Mouse (Mus musculus) CH12.LX (cell line): Measurements from ENCODE around the gene Dhx32. TPM values are rescaled to one million over a fixed set of nuclear protein-coding genes. Genes with fewer than 3 reads are reported as not detected.

Experiments
- DNase-seq: peaks from one replicate; pipeline ENCODE4 v3.0.0-alpha.2; 2013; ENCODE audit errors: extremely low read depth
- H3K27ac ChIP-seq: 2 replicates; pipeline ENCODE4 v1.5.1; 2012; ENCODE audit warnings: low read depth, mild to moderate bottlenecking, control low read depth, moderate library complexity; ENCODE audit not compliant: insufficient read depth
- H3K27me3 ChIP-seq: replicated peaks from 2 replicates; pipeline ENCODE3; 2012; ENCODE audit warnings: inconsistent platforms
- H3K36me3 ChIP-seq, 2 experiments: replicated peaks in 1 of 2; 2 replicates each; pipeline versions ENCODE3 to v1.6.1; 2012; ENCODE audit warnings: inconsistent platforms in 1 of 2, low read length in 1 of 2, mild to moderate bottlenecking in 1 of 2, mixed read lengths in 1 of 2, moderate library complexity in 1 of 2; ENCODE audit not compliant: control insufficient read depth in 1 of 2, insufficient read depth in 1 of 2
- H3K4me1 ChIP-seq, 2 experiments: 2 replicates each; pipeline ENCODE4 v1.6.1; 2012; ENCODE audit warnings: inconsistent platforms in 1 of 2, moderate library complexity in 1 of 2; ENCODE audit not compliant: insufficient read depth in 2 of 2, control insufficient read depth in 1 of 2
- H3K4me2 ChIP-seq: 2 replicates; pipeline ENCODE4 v1.6.1; 2012; ENCODE audit warnings: low read depth, mild to moderate bottlenecking, control low read depth; ENCODE audit not compliant: poor library complexity, insufficient read depth, severe bottlenecking
- H3K4me3 ChIP-seq, 3 experiments: fragments of 150-350 bp in 1 of 3; sonication (generic) in 1 of 3; replicated peaks in 1 of 3; 2 replicates each; pipeline versions ENCODE3 to v1.5.1; 2011 to 2012; ENCODE audit warnings: low read depth in 2 of 3, low read length in 2 of 3, mild to moderate bottlenecking in 2 of 3, moderate library complexity in 2 of 3, control low read depth in 1 of 3, improper control_type of control experiment in 1 of 3, inconsistent platforms in 1 of 3, mixed read lengths in 1 of 3; ENCODE audit not compliant: poor library complexity in 1 of 3
- H3K79me2 ChIP-seq: replicated peaks from 2 replicates; pipeline ENCODE4 v1.6.1; 2012; ENCODE audit warnings: mild to moderate bottlenecking, moderate library complexity; ENCODE audit not compliant: control insufficient read depth, poor library complexity, insufficient read depth, severe bottlenecking; ENCODE audit errors: extremely low read depth
- H3K9ac ChIP-seq: 2 replicates; pipeline ENCODE4 v1.6.1; 2012; ENCODE audit warnings: low read depth, mild to moderate bottlenecking, control low read depth, moderate library complexity; ENCODE audit not compliant: insufficient read depth
- H3K9me3 ChIP-seq: replicated peaks from 2 replicates; pipeline ENCODE3; 2012; ENCODE audit warnings: low read length, inconsistent platforms, mixed read lengths
- BHLHE40 ChIP-seq: IDR thresholded peaks from 2 replicates; pipeline ENCODE4 v1.6.1; 2011; ENCODE audit warnings: mild to moderate bottlenecking, low read depth, low read length, improper control_type of control experiment
- CHD1 ChIP-seq: IDR thresholded peaks from 2 replicates; pipeline ENCODE4 v1.6.1; 2012; ENCODE audit warnings: low read depth, low read length, improper control_type of control experiment, inconsistent platforms
- CHD2 ChIP-seq: IDR thresholded peaks from 2 replicates; pipeline ENCODE4 v1.6.1; 2011; ENCODE audit warnings: low read length, improper control_type of control experiment
- CTCF ChIP-seq, 2 experiments: IDR thresholded peaks in 1 of 2; conservative IDR thresholded peaks in 1 of 2; 2 replicates each; pipeline ENCODE4 v1.5.1; 2011 to 2012; ENCODE audit warnings: low read depth in 2 of 2, low read length in 2 of 2, improper control_type of control experiment in 1 of 2, inconsistent platforms in 1 of 2, mild to moderate bottlenecking in 1 of 2, moderate library complexity in 1 of 2
- E2F4 ChIP-seq: IDR thresholded peaks from 2 replicates; pipeline ENCODE4 v1.6.1; 2011; ENCODE audit warnings: low read depth, low read length, improper control_type of control experiment; ENCODE audit not compliant: insufficient replicate concordance
- ELF1 ChIP-seq: IDR thresholded peaks from 2 replicates; pipeline ENCODE4 v1.6.1; 2014; ENCODE audit warnings: low read depth, mild to moderate bottlenecking, inconsistent platforms, low read length, improper control_type of control experiment
- EP300 ChIP-seq: IDR thresholded peaks from 2 replicates; pipeline ENCODE4 v1.6.1; 2011; ENCODE audit warnings: low read length, improper control_type of control experiment
- ETS1 ChIP-seq: conservative IDR thresholded peaks from 2 replicates; pipeline ENCODE4 v1.6.1; 2012; ENCODE audit warnings: low read depth, mild to moderate bottlenecking, inconsistent platforms, low read length, improper control_type of control experiment, moderate library complexity
- GABPA ChIP-seq: IDR thresholded peaks from 2 replicates; pipeline ENCODE4 v1.6.1; 2012; ENCODE audit warnings: low read depth, low read length, improper control_type of control experiment, inconsistent platforms; ENCODE audit not compliant: insufficient replicate concordance
- HCFC1 ChIP-seq: IDR thresholded peaks from 2 replicates; pipeline ENCODE4 v1.6.1; 2012; ENCODE audit warnings: low read depth, mild to moderate bottlenecking, inconsistent platforms, low read length, improper control_type of control experiment
- IRF4 ChIP-seq: IDR thresholded peaks from 2 replicates; pipeline ENCODE4 v1.6.1; 2014; ENCODE audit warnings: low read depth, mild to moderate bottlenecking, inconsistent platforms, low read length, improper control_type of control experiment
- JUN ChIP-seq: IDR thresholded peaks from 2 replicates; pipeline ENCODE4 v1.6.1; 2011; ENCODE audit warnings: low read depth, mild to moderate bottlenecking, low read length, improper control_type of control experiment, moderate library complexity; ENCODE audit not compliant: insufficient read depth
- JUND ChIP-seq: conservative IDR thresholded peaks from 2 replicates; pipeline ENCODE4 v1.6.1; 2011; ENCODE audit warnings: low read depth, low read length, improper control_type of control experiment
- KAT2A ChIP-seq: IDR thresholded peaks from 2 replicates; pipeline ENCODE4 v1.6.1; 2012; ENCODE audit warnings: low read length, improper control_type of control experiment, inconsistent platforms; ENCODE audit not compliant: insufficient replicate concordance
- MAFK ChIP-seq: IDR thresholded peaks from 2 replicates; pipeline ENCODE4 v1.6.1; 2011; ENCODE audit warnings: low read length, improper control_type of control experiment; ENCODE audit not compliant: insufficient replicate concordance
- MAX ChIP-seq: IDR thresholded peaks from 2 replicates; pipeline ENCODE4 v1.6.1; 2011; ENCODE audit warnings: low read length, improper control_type of control experiment
- MAZ ChIP-seq: IDR thresholded peaks from 2 replicates; pipeline ENCODE4 v1.6.1; 2012; ENCODE audit warnings: low read depth, mild to moderate bottlenecking, inconsistent platforms, low read length, improper control_type of control experiment, moderate library complexity
- MEF2A ChIP-seq: IDR thresholded peaks from 2 replicates; pipeline ENCODE4 v1.6.1; 2014; ENCODE audit warnings: low read depth, mild to moderate bottlenecking, inconsistent platforms, low read length, improper control_type of control experiment, borderline replicate concordance
- MXI1 ChIP-seq: IDR thresholded peaks from 2 replicates; pipeline ENCODE4 v1.6.1; 2011; ENCODE audit warnings: mild to moderate bottlenecking, low read depth, low read length, improper control_type of control experiment
- MYC ChIP-seq: IDR thresholded peaks from 2 replicates; pipeline ENCODE4 v1.6.1; 2011; ENCODE audit warnings: low read depth, mild to moderate bottlenecking, improper control_type of control experiment, low read length
- NELFE ChIP-seq: IDR thresholded peaks from 2 replicates; pipeline ENCODE4 v1.6.1; 2011; ENCODE audit warnings: low read depth, low read length, improper control_type of control experiment
- NRF1 ChIP-seq: IDR thresholded peaks from 2 replicates; pipeline ENCODE4 v1.6.1; 2014; ENCODE audit warnings: low read depth, mild to moderate bottlenecking, inconsistent platforms, low read length, improper control_type of control experiment, moderate library complexity
- PAX5 ChIP-seq: IDR thresholded peaks from 2 replicates; pipeline ENCODE4 v1.6.1; 2012; ENCODE audit warnings: low read length, inconsistent platforms, mixed read lengths
- POLR2A ChIP-seq: IDR thresholded peaks from 2 replicates; pipeline ENCODE4 v1.6.1; 2011; ENCODE audit warnings: low read depth, mild to moderate bottlenecking, improper control_type of control experiment, low read length
- POLR2AphosphoS2 ChIP-seq: IDR thresholded peaks from 2 replicates; pipeline ENCODE4 v1.6.1; 2011; ENCODE audit warnings: low read depth, low read length, improper control_type of control experiment
- RAD21 ChIP-seq: IDR thresholded peaks from 2 replicates; pipeline ENCODE4 v1.6.1; 2011; ENCODE audit warnings: low read depth, mild to moderate bottlenecking, low read length, improper control_type of control experiment, moderate library complexity
- RCOR1 ChIP-seq: conservative IDR thresholded peaks from 2 replicates; pipeline ENCODE4 v1.6.1; 2012; ENCODE audit warnings: low read depth, mild to moderate bottlenecking, inconsistent platforms, low read length, improper control_type of control experiment
- SIN3A ChIP-seq: IDR thresholded peaks from 2 replicates; pipeline ENCODE4 v1.6.1; 2012; ENCODE audit warnings: low read length, improper control_type of control experiment, inconsistent platforms
- SMC3 ChIP-seq: IDR thresholded peaks from 2 replicates; pipeline ENCODE4 v1.6.1; 2011; ENCODE audit warnings: low read depth, low read length, improper control_type of control experiment
- TBP ChIP-seq: conservative IDR thresholded peaks from 2 replicates; pipeline ENCODE4 v1.6.1; 2011; ENCODE audit warnings: low read depth, low read length, improper control_type of control experiment
- TCF12 ChIP-seq: IDR thresholded peaks from 2 replicates; pipeline ENCODE4 v1.6.1; 2014; ENCODE audit warnings: low read depth, mild to moderate bottlenecking, inconsistent platforms, low read length, improper control_type of control experiment
- UBTF ChIP-seq: IDR thresholded peaks from 2 replicates; pipeline ENCODE4 v1.6.1; 2012; ENCODE audit warnings: low read depth, mild to moderate bottlenecking, inconsistent platforms, low read length, improper control_type of control experiment, moderate library complexity
- USF1 ChIP-seq: IDR thresholded peaks from 2 replicates; pipeline ENCODE4 v1.6.1; 2014; ENCODE audit warnings: low read depth, mild to moderate bottlenecking, inconsistent platforms, low read length, improper control_type of control experiment
- USF2 ChIP-seq: conservative IDR thresholded peaks from 2 replicates; pipeline ENCODE4 v1.6.1; 2011; ENCODE audit warnings: low read depth, low read length, improper control_type of control experiment
- ZC3H11A ChIP-seq: IDR thresholded peaks from 2 replicates; pipeline ENCODE4 v1.6.1; 2012; ENCODE audit warnings: low read depth, mild to moderate bottlenecking, inconsistent platforms, low read length, improper control_type of control experiment
- ZKSCAN1 ChIP-seq: IDR thresholded peaks from 2 replicates; pipeline ENCODE4 v1.6.1; 2012; ENCODE audit warnings: low read depth, inconsistent platforms, low read length, improper control_type of control experiment, borderline replicate concordance
- ZMIZ1 ChIP-seq: IDR thresholded peaks from 2 replicates; pipeline ENCODE4 v1.6.1; 2012; ENCODE audit warnings: low read depth, mild to moderate bottlenecking, inconsistent platforms, low read length, improper control_type of control experiment
- ZNF384 ChIP-seq: IDR thresholded peaks from 2 replicates; pipeline ENCODE4 v1.6.1; 2012; ENCODE audit warnings: low read depth, low read length, improper control_type of control experiment, inconsistent platforms
- dilution Hi-C: fragments of 300-500 bp; cut with MboI; formaldehyde crosslinking; loops from 2 replicates; pipeline ENCODE4 v1.14.3; 2020; ENCODE audit warnings: low sequenced_read_pairs; ENCODE audit not compliant: extremely low pct_unique_long_range_greater_than_20kb, extremely low pct_ligation_motif_present
- in situ Hi-C: fragments of 300-500 bp; cut with MboI; formaldehyde crosslinking; loops from 3 replicates; pipeline ENCODE4 v1.14.3; 2019; ENCODE audit warnings: low sequenced_read_pairs, low pct_ligation_motif_present, low pct_unique_long_range_greater_than_20kb, mixed read lengths
- polyA plus RNA-seq: library from polyadenylated mRNA; unstranded; fragments of >175 nt; gene quantifications from 2 replicates; pipeline ENCODE4 v1.2.1, GENCODE M21; 2012; ENCODE audit warnings: low read depth; ENCODE audit not compliant: insufficient read length
- total RNA-seq, 2 experiments: library from RNA; depleted of rRNA; stranded (reverse); fragments of 300-350 nt in 1 of 2; fragments of >200 nt in 1 of 2; gene quantifications; 2 replicates each; pipeline ENCODE4 v1.2.3; 2012 to 2014

Dhx32 gene
- total RNA-seq (2012; rRNA removed) (19.0 and 20.6 TPM in 2 replicates), total RNA-seq (2014; rRNA removed) (15.1 and 16.9 TPM in 2 replicates), polyA plus RNA-seq (16.3 and 16.5 TPM in 2 replicates)

DNA sequence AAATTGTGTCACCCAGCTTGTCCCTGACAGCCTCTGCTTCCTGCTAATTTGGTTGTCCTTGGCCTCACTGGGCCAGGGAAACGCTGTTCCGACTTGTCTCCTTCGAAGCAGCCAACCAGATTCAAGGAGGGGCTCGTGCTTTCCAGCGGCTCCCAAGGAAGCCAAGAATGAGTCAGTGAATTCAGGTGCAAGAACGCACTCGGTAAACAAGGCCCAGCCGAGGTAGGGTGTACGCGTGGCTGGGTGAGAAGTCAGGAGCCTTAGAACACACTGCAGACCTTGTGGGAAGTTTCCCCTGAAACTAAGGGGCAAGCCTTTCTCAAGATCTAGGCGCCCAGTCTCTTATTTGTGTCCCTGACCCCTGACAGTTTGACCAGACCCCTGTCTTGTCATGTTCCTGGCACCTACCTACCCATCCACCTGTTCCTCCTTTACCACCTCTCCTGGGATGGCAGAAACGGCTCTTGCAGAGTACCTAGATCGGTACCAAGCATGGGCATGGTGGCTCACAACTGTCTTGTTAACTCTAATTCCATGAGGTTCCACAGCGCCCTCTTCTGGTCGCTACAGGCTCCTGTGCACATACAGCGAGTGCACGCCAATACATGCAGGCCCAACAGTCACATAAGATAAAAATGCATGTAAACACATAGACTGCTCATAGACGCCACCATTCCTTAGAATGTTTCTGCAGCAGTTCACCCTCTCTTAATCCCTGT, at the start of gene Dhx32:
TSS of gene Dhx32 (minus strand) at position 10 of the 719 bp plus-strand sequence.
- Histone ChIP-seq H3K27ac (no peak within 1 kb of the TSS), H3K4me3 (no peak within 1 kb of the TSS)
- in situ Hi-C loops = loop anchor here (5.0 kb wide), 1 partner anchor 111 kb away; no protein-coding TSS in a partner anchor

GRCm38 (mm10) chr7:133829579-133829978, 47.1 kb upstream of the Dhx32 start:
- dilution Hi-C loops = no loop called here
- Histone ChIP-seq H3K4me2 (no peak overlapping the region), H3K79me2 (no peaks in the 10 kb centered on the region), H3K27me3 (peaks cover 14% of the 10 kb centered on the region), H3K27ac (no peak overlapping the region), H3K36me3 (no peaks in the 10 kb centered on the region), H3K4me1 (no peaks in the 10 kb centered on the region), H3K4me3 (no peak overlapping the region), H3K9ac (no peak overlapping the region), H3K9me3 (no peaks in the 10 kb centered on the region)
- in situ Hi-C loops = no loop called here
- no peak for DNase-seq
- no peak for TF ChIP-seq KAT2A
- no peak for TF ChIP-seq CTCF (conservative IDR thresholded peaks at IDR 0.05 in 1 of 2, IDR thresholded peaks at IDR 0.05 in 1 of 2; ENCODE audit: low read depth in 2 of 2, low read length in 2 of 2)
- TF ChIP-seq MAX = no peak
- TF ChIP-seq PAX5 = no peak
- TF ChIP-seq USF2 = no peak
- TF ChIP-seq MXI1 = no peak
- no peak for TF ChIP-seq SIN3A
- TF ChIP-seq IRF4 = no peak
- no peak for TF ChIP-seq ZMIZ1

More for the DNA sequence above, at the start of gene Dhx32:
- dilution Hi-C loops = no loop called here
- Histone ChIP-seq H3K9me3 (no peaks in the 10 kb centered on the region), H3K36me3 (no peaks in the 10 kb centered on the region), H3K79me2 (no peaks in the 10 kb centered on the region), H3K9ac (no peak within 1 kb of the TSS; the same call in 1 of the 2 replicates), H3K27me3 (peaks cover 27% of the 10 kb centered on the region)
- DNase-seq = peak; percentile 72
- TF ChIP-seq EP300 (no peak), IRF4 (no peak), MYC (0 out of 2 replicates have a peak, but pooled peaks have one; percentile 41), KAT2A (no peak), ZKSCAN1 (no peak), E2F4 (no peak), ZC3H11A (no peak), PAX5 (no peak), MEF2A (no peak), MAX (peak; percentile 28), GABPA (no peak), SIN3A (no peak), RAD21 (peak; percentile 59), ZNF384 (no peak), USF1 (no peak), POLR2AphosphoS2 (no peak), MAFK (no peak), CHD2 (no peak), USF2 (no peak), JUN (no peak), TBP (no peak), CTCF (conservative IDR thresholded peaks at IDR 0.05 in 1 of 2, IDR thresholded peaks at IDR 0.05 in 1 of 2; ENCODE audit: low read depth in 2 of 2, low read length in 2 of 2) (peak; percentile 66 to 79), JUND (no peak), CHD1 (no peak), NRF1 (no peak), MXI1 (no peak), UBTF (no peak), TCF12 (no peak), POLR2A (no peak), ELF1 (no peak), HCFC1 (no peak), NELFE (no peak), RCOR1 (no peak), ETS1 (no peak), BHLHE40 (peak; percentile 11; the same call in 1 of the 2 replicates), SMC3 (peak; percentile 54), MAZ (no peak), ZMIZ1 (no peak)
- TF ChIP-seq, all 38 proteins: peak for 6
- Histone ChIP-seq H3K4me2 (peak within 1 kb of the TSS; percentile 38; the same call in 1 of the 2 replicates), H3K4me1 (peaks cover 5 to 6% of the 10 kb centered on the region in 2 experiments)
